Mouse (Mus musculus): ENCODE measurements at regions not wholly inside any gene's neighbourhood (a gene's known extent, or its start where the extent isn't known, plus 50 kb on each side); places are given as distances from the start of the nearest gene placed in this dataset.

GRCm38 (mm10) chr4:33833134-33833533, 91.3 kb upstream of the Cnr1 start:
- TF ChIP-seq ETS1 (IDR thresholded peaks at IDR 0.05; ENCODE audit: low read depth, low read length) (no peak), UBTF (IDR thresholded peaks at IDR 0.05; ENCODE audit: borderline replicate concordance, insufficient read depth, low read depth, low read length) (no peak), GABPA (IDR thresholded peaks at IDR 0.05; ENCODE audit: low read depth, low read length) (no peak)
- H3K9me3 ChIP-seq (replicated peaks; ENCODE audit: insufficient read depth, low read length): no peaks in the 10 kb centered on the region
- no peaks in the 10 kb centered on the region for H3K36me3 ChIP-seq (ENCODE audit: control insufficient read depth in 1 of 2, insufficient read depth in 2 of 2, low read length in 2 of 2)
- no peak overlapping the region for H3K9ac ChIP-seq (ENCODE audit: control insufficient read depth, low read depth, low read length, poor library complexity, severe bottlenecking)
- H3K27ac ChIP-seq (ENCODE audit: control insufficient read depth, low read depth, low read length): no peak overlapping the region
- H3K79me2 ChIP-seq (ENCODE audit: control insufficient read depth, insufficient read depth, low read length, poor library complexity): no peaks in the 10 kb centered on the region
- no peaks in the 10 kb centered on the region for H3K27me3 ChIP-seq (ENCODE audit: control insufficient read depth in 1 of 2, insufficient read depth in 2 of 2, low read length in 2 of 2)
- H3K4me1 ChIP-seq (ENCODE audit: control insufficient read depth in 1 of 2, insufficient read depth in 2 of 2, low read length in 2 of 2): no peaks in the 10 kb centered on the region
- DNase-seq (ENCODE audit: low read depth, low spot score): no peak
- no peak overlapping the region for H3K4me3 ChIP-seq (ENCODE audit: control insufficient read depth in 1 of 2, insufficient read depth in 1 of 2, low read depth in 2 of 2, low read length in 2 of 2)

GRCm38 (mm10) chr4:33838436-33838835, 86.0 kb upstream of the Cnr1 start:
- TF ChIP-seq RCOR1 (IDR thresholded peaks at IDR 0.05; ENCODE audit: low read depth, low read length) (no peak), EP300 (IDR thresholded peaks at IDR 0.05; ENCODE audit: low read depth in 1 of 2, low read length in 2 of 2) (no peak), TCF12 (IDR thresholded peaks at IDR 0.05; ENCODE audit: low read depth, low read length) (no peak), POLR2AphosphoS5 (IDR thresholded peaks at IDR 0.05; ENCODE audit: borderline replicate concordance, low read depth, low read length) (no peak), NRF1 (IDR thresholded peaks at IDR 0.05; ENCODE audit: insufficient read depth, low read depth, low read length, poor library complexity, severe bottlenecking) (no peak), TAL1 (IDR thresholded peaks at IDR 0.05; ENCODE audit: low read length) (no peak), MAFK (IDR thresholded peaks at IDR 0.05; ENCODE audit: borderline replicate concordance, low read depth, low read length) (no peak), KAT2A (conservative IDR thresholded peaks at IDR 0.05; ENCODE audit: low read depth, low read length) (no peak), MYB (IDR thresholded peaks at IDR 0.05; ENCODE audit: low read depth, low read length) (no peak), UBTF (IDR thresholded peaks at IDR 0.05; ENCODE audit: borderline replicate concordance, insufficient read depth, low read depth, low read length) (no peak), MEF2A (IDR thresholded peaks at IDR 0.05; ENCODE audit: extremely low read depth, insufficient replicate concordance, low read depth, low read length, poor library complexity, severe bottlenecking) (no peak), MAZ (IDR thresholded peaks at IDR 0.05; ENCODE audit: low read depth, low read length) (no peak), POLR2AphosphoS2 (IDR thresholded peaks at IDR 0.05; ENCODE audit: low read length) (no peak), CTCF (IDR thresholded peaks at IDR 0.05 in 2 of 3, conservative IDR thresholded peaks at IDR 0.05 in 1 of 3; ENCODE audit: control insufficient read depth in 1 of 3, insufficient read depth in 1 of 3, low read depth in 2 of 3, low read length in 3 of 3, poor library complexity in 1 of 3, severe bottlenecking in 1 of 3) (no peak), GABPA (IDR thresholded peaks at IDR 0.05; ENCODE audit: low read depth, low read length) (no peak)
- no peak overlapping the region for H3K4me3 ChIP-seq (ENCODE audit: control insufficient read depth in 1 of 2, insufficient read depth in 1 of 2, low read depth in 2 of 2, low read length in 2 of 2)
- H3K79me2 ChIP-seq (ENCODE audit: control insufficient read depth, insufficient read depth, low read length, poor library complexity): no peaks in the 10 kb centered on the region
- no peaks in the 10 kb centered on the region for H3K36me3 ChIP-seq (ENCODE audit: control insufficient read depth in 1 of 2, insufficient read depth in 2 of 2, low read length in 2 of 2)
- H3K9ac ChIP-seq (ENCODE audit: control insufficient read depth, low read depth, low read length, poor library complexity, severe bottlenecking): no peak overlapping the region
- H3K27ac ChIP-seq (ENCODE audit: control insufficient read depth, low read depth, low read length): no peak overlapping the region
- no peaks in the 10 kb centered on the region for H3K27me3 ChIP-seq (ENCODE audit: control insufficient read depth in 1 of 2, insufficient read depth in 2 of 2, low read length in 2 of 2)
- H3K9me3 ChIP-seq (replicated peaks; ENCODE audit: insufficient read depth, low read length): no peaks in the 10 kb centered on the region
- no peaks in the 10 kb centered on the region for H3K4me1 ChIP-seq (ENCODE audit: control insufficient read depth in 1 of 2, insufficient read depth in 2 of 2, low read length in 2 of 2)
- no peak for DNase-seq (ENCODE audit: low read depth, low spot score)
